Mouse (Mus musculus) heart, embryonic 13.5 days (tissue): ENCODE measurements around the gene Rasef. TPM values are rescaled to one million over a fixed set of nuclear protein-coding genes. Genes with fewer than 3 reads are reported as not detected.

Source experiments
- ATAC-seq: fragments of 200-750 bp; cut with Nextera tagmentation; 2 replicates; pipeline ENCODE4 v1.8.0; 2017; ENCODE audit warnings: moderate TSS enrichment; ENCODE audit not compliant: insufficient number of reproducible peaks, low FRiP score, low TSS enrichment; ENCODE audit errors: extremely low read depth
- H3K27ac ChIP-seq: fragments of 300-500 bp; sonication (generic); replicated peaks from 2 replicates; pipeline ENCODE4 v1.5.1; 2015; ENCODE audit warnings: moderate library complexity, mild to moderate bottlenecking, inconsistent platforms
- H3K27me3 ChIP-seq: fragments of 300-500 bp; sonication (generic); replicated peaks from 2 replicates; pipeline ENCODE4 v1.6.1; 2015; ENCODE audit warnings: mild to moderate bottlenecking, inconsistent platforms
- H3K36me3 ChIP-seq: fragments of 300-500 bp; sonication (generic); 2 replicates; pipeline ENCODE4 v1.6.1; 2015; ENCODE audit warnings: mild to moderate bottlenecking, inconsistent platforms
- H3K4me1 ChIP-seq: fragments of 300-500 bp; sonication (generic); 2 replicates; pipeline ENCODE4 v1.6.1; 2015; ENCODE audit warnings: inconsistent platforms
- H3K4me2 ChIP-seq: fragments of 300-500 bp; sonication (generic); 2 replicates; pipeline ENCODE4 v1.6.1; 2015; ENCODE audit warnings: inconsistent platforms, mild to moderate bottlenecking, moderate library complexity
- H3K4me3 ChIP-seq: fragments of 300-500 bp; sonication (generic); 2 replicates; pipeline ENCODE4 v1.5.1; 2015; ENCODE audit warnings: moderate library complexity, mild to moderate bottlenecking, inconsistent platforms
- H3K9ac ChIP-seq: fragments of 300-500 bp; sonication (generic); 2 replicates; pipeline ENCODE4 v1.6.1; 2015; ENCODE audit warnings: inconsistent platforms, mild to moderate bottlenecking, moderate library complexity
- H3K9me3 ChIP-seq: fragments of 300-500 bp; sonication (generic); 2 replicates; pipeline ENCODE4 v1.6.1; 2016; ENCODE audit warnings: inconsistent platforms
- WGBS: fragments of 180-500 bp; shearing (Covaris S2); methylation state at CpG from one replicate; pipeline ENCODE4 v1.1.7; 2015; ENCODE audit warnings: mixed read lengths; 5-methylcytosine and 5-hydroxymethylcytosine counted together
- polyA plus RNA-seq: library from polyadenylated mRNA; unstranded; fragments of >200 nt; fragmentation: Nextera tagmentation; extraction: Ambion mirVana; gene quantifications from 2 replicates; pipeline ENCODE4 v1.2.1, GENCODE M21; 2015

Gene Rasef
- 0.48 and 0.50 TPM in 2 replicates for polyA plus RNA-seq

DNA sequence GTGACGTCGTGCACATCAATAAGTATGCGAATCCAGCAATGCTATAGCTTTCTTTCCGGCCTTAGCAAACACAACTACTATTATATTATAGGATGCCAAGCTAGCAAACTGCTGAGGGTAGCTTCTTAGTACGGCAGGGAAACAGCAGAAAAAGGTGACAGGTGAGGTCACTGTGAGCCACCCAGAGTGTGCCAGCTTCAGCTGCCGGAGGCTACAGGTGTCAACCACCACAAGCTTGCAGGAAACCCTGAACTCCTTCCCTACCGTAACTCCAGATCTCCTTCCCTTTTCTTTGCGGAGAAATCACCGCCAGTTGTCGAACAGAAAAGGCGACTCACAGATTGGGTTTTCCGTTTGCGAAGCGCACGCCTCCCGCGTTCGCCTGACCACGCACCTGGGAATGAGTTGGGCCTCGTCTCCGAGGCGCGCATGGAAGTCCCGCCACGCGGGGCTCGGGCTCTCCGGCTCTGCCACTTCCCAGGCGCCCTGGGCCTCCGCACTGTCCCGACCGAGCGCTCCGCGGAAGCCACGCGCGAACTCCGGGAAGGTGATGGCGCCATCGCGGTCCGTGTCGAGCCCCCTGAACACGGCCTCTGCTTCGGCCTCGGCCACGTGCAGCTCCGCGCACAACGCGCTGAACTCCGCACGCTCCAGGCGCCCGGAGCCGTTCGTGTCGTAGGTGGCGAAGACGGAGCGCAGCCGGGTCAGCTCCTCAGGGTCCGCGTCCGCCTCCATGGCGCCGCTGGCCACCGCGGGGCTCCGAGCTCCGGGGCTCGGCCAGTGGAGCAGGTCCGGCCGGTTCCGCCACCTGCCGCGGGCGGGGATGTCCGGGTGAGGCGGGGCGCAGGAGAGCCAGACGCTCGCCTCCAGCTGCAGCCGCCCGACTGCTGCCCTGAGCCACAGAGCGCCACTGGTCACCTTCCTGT, at the start of gene Rasef:
TSS of gene Rasef (minus strand) at position 735 of the 926 bp plus-strand sequence.
- no peaks in the 10 kb centered on the region for H3K36me3 ChIP-seq
- peaks cover 13% of the 10 kb centered on the region; the same call in 1 of the 2 replicates for H3K4me1 ChIP-seq
- H3K4me2 ChIP-seq = peak within 1 kb of the TSS; percentile 97
- H3K27ac ChIP-seq = no peak within 1 kb of the TSS
- H3K27me3 ChIP-seq = peaks cover 37% of the 10 kb centered on the region
- ATAC-seq = peak; percentile 67
- WGBS = 5% methylated on average over 87 of the region's 87 CpGs
- H3K4me3 ChIP-seq = peak within 1 kb of the TSS; percentile 65
- H3K9me3 ChIP-seq = no peaks in the 10 kb centered on the region
- peak within 1 kb of the TSS; percentile 75 for H3K9ac ChIP-seq

DNA sequence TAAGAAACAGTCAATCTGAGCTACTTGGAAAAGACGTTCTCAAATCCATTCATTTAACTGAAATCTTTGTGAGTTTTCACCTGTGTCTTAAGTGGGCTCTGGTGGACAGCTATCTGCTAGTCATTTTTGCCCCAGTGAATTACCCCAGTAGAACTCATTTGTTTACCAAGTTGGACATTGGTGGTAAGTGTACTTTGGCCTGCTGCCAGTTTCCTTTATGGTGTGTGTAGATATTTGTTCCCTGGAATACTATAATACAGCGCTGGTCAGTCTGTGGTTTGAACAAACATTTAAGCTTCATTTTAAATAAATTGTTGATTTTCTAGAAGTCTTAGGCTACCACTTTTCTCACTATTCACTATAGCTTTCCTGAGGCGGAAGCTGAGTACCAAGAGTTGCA, 35.8 kb upstream of the Rasef start:
- Histone ChIP-seq H3K27ac (no peak overlapping the region), H3K9ac (no peak overlapping the region), H3K9me3 (0 out of 2 replicates have a peak, but pooled peaks cover 2% of the 10 kb centered on the region), H3K4me3 (no peak overlapping the region), H3K4me2 (no peak overlapping the region), H3K36me3 (no peaks in the 10 kb centered on the region), H3K27me3 (no peaks in the 10 kb centered on the region), H3K4me1 (no peaks in the 10 kb centered on the region)
- 74% methylated on average over 3 of the region's 3 CpGs for WGBS
- ATAC-seq = no peak

- H3K27me3 ChIP-seq = peaks cover 37% of the 10 kb centered on the region
- H3K9ac ChIP-seq = peak overlapping the region; percentile 75
- peaks cover 13% of the 10 kb centered on the region; the same call in 1 of the 2 replicates for H3K4me1 ChIP-seq
- peak overlapping the region; percentile 65 for H3K4me3 ChIP-seq
- no peaks in the 10 kb centered on the region for H3K9me3 ChIP-seq
- ATAC-seq = no peak
- H3K36me3 ChIP-seq = no peaks in the 10 kb centered on the region
- WGBS = 14% methylated on average over 3 of the region's 3 CpGs
- H3K4me2 ChIP-seq = peak overlapping the region; percentile 97
- no peak overlapping the region for H3K27ac ChIP-seq
These were observed 369 bp upstream of the Rasef start for GRCm38 (mm10) chr4:73791186-73791540.

- 45% methylated on average over 6 of the region's 6 CpGs for WGBS
- no peak for ATAC-seq
- Histone ChIP-seq H3K27me3 (peaks cover 37% of the 10 kb centered on the region), H3K9ac (no peak overlapping the region), H3K4me1 (peaks cover 13% of the 10 kb centered on the region; the same call in 1 of the 2 replicates), H3K27ac (no peak overlapping the region), H3K4me3 (no peak overlapping the region), H3K4me2 (no peak overlapping the region; the same call in 1 of the 2 replicates), H3K9me3 (no peaks in the 10 kb centered on the region), H3K36me3 (no peaks in the 10 kb centered on the region)
These were observed 1.3 kb downstream of the Rasef start for GRCm38 (mm10) chr4:73789534-73789933.

DNA sequence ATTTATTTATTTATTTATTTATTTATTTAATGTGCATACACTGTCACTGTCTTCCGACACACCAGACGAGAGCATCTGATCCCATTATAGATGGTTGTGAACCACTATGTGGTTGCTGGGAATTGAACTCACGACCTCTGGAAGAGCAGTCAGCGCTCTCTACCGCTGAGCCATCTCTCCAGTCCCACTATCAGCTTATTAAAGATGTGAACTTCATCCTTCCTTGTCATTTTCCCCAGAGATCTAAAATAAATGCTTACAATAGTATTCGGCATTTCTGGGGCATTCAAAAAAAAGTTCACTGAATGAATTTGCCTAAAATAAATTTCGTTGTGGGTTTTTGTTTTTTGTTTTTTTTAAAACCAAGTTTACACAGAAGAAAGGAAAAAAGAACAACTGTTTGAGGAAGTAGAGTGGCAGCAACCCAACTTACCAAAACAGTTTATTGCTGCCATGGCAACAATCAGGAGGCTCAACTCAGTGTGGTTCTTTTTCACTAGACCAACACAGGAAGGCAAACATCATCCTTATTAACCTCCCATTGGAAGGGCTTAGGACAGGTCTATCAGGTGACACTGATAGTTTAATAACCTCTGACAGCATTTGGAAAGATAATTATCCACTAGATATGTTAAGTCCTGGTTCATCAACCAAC, 2.6 kb downstream of the Rasef start:
- no peak for ATAC-seq

GRCm38 (mm10) chr4:73784147-73784546, 6.6 kb downstream of the Rasef start:
- Histone ChIP-seq H3K27me3 (no peaks in the 10 kb centered on the region), H3K4me2 (no peak overlapping the region), H3K9me3 (no peaks in the 10 kb centered on the region), H3K9ac (no peak overlapping the region), H3K4me3 (no peak overlapping the region), H3K36me3 (no peaks in the 10 kb centered on the region), H3K4me1 (0 out of 2 replicates have a peak, but pooled peaks cover 2% of the 10 kb centered on the region), H3K27ac (no peak overlapping the region)
- 32% methylated on average over 1 of the region's 1 CpGs for WGBS
- no peak for ATAC-seq

More for the DNA sequence above, 2.6 kb downstream of the Rasef start:
- H3K36me3 ChIP-seq = no peaks in the 10 kb centered on the region
- no peak overlapping the region for H3K27ac ChIP-seq
- H3K4me1 ChIP-seq = peaks cover 13% of the 10 kb centered on the region; the same call in 1 of the 2 replicates
- no peak overlapping the region for H3K9ac ChIP-seq
- 69% methylated on average over 7 of the region's 7 CpGs for WGBS
- H3K4me2 ChIP-seq = no peak overlapping the region
- peaks cover 35% of the 10 kb centered on the region for H3K27me3 ChIP-seq
- H3K9me3 ChIP-seq = no peaks in the 10 kb centered on the region
- H3K4me3 ChIP-seq = no peak overlapping the region

DNA sequence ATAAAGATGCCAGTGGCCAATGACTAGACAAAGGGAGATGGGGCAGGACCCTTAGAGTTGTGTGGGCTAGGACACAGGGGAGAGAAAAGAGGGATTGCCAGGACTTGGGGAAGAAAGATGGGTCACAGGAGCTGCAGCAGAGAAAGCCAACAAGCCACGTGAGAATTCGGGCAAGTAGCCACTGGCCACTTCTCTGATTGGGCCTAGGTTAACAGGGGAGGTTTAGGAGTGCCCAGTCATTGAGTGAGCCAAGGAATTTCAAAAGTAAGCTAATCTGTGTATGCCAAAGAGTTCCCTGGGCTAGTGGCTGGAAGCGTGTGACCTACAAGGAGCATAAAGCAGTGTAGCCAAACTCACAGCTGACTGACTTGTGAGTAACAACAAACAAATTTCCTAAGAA, 9.7 kb downstream of the Rasef start:
- no peak overlapping the region for H3K4me2 ChIP-seq
- H3K9me3 ChIP-seq = no peaks in the 10 kb centered on the region
- H3K27me3 ChIP-seq = no peaks in the 10 kb centered on the region
- WGBS = 70% methylated on average over 3 of the region's 3 CpGs
- no peak overlapping the region for H3K4me3 ChIP-seq
- H3K4me1 ChIP-seq = no peaks in the 10 kb centered on the region
- no peak overlapping the region for H3K27ac ChIP-seq
- H3K36me3 ChIP-seq = no peaks in the 10 kb centered on the region
- no peak for ATAC-seq
- no peak overlapping the region for H3K9ac ChIP-seq

DNA sequence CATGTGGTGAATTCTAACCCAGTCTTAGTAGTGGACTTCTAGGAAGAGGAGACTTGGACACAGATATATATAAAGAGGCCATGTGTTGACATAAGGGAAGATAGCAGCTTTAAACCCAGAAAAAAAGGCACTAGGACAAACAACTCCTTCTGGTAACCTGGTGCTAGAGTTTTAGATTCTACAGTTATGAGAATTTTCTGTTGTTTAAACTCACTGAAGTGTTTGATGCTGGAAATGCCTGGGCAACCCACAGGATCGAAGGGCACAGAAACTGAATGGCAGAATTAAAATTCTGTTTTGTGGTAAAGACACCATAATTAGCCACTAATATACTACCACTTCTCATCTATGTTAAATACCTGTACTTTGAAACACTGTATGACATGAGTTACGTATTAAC, 15.5 kb downstream of the Rasef start:
- H3K36me3 ChIP-seq = no peaks in the 10 kb centered on the region
- H3K27ac ChIP-seq = no peak overlapping the region
- H3K27me3 ChIP-seq = no peaks in the 10 kb centered on the region
- no peaks in the 10 kb centered on the region for H3K9me3 ChIP-seq
- no peak overlapping the region for H3K9ac ChIP-seq
- H3K4me2 ChIP-seq = no peak overlapping the region
- no peak overlapping the region for H3K4me3 ChIP-seq
- WGBS = 84% methylated on average over 2 of the region's 2 CpGs
- no peak for ATAC-seq
- 0 out of 2 replicates have a peak, but pooled peaks cover 5% of the 10 kb centered on the region for H3K4me1 ChIP-seq

DNA sequence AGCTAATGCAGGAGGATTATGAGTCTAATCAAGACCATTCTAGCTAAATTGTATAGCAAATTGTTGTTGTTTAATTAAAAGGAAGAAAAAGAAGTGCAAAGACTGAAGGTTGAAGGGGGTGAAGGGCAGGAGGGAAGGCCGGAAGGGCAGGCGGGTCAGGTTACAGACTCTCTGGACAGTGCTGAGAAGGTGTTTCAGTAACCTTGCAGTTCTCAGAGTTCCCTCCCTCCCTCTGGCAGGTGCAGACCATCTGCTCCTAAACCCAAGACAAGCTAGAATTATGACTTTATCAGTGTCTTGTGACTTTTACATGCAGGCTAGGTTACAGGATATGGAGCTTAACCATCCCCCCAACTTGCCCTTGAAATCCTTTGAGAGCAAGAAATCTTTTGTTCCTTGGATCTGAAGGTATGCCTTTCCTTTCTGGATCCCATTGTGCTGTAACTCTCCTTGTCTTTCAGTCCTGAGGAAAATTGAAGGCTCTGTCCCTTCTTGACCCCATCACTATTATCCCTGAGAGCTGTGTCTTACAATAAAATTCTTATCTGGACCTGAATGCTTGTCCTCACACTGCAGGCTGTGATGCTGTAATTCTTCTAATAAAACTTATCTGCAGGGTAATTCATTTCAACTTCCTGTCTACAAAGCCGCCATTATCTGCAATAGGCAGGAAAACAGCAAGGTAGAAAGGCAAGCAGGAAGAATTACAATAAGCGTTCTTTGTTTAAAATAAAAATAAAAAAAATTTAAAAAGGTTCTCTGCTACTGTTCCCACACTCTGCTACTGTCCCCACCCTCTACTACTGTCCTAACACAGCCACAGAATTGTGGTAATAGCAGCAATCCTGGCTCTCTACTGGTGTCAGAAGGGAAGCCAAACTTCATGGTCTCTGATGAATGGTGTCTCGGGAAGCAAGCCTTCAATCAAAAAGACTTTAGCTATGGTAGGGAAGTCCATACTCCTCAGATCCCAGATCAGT, 16.7 kb downstream of the Rasef start:
- WGBS = 57% methylated on average over 5 of the region's 5 CpGs
- Histone ChIP-seq H3K9me3 (no peaks in the 10 kb centered on the region), H3K27ac (no peak overlapping the region), H3K9ac (no peak overlapping the region), H3K4me2 (no peak overlapping the region), H3K36me3 (no peaks in the 10 kb centered on the region), H3K4me3 (no peak overlapping the region), H3K27me3 (no peaks in the 10 kb centered on the region), H3K4me1 (0 out of 2 replicates have a peak, but pooled peaks cover 5% of the 10 kb centered on the region)
- ATAC-seq = no peak

GRCm38 (mm10) chr4:73772028-73772427, 18.8 kb downstream of the Rasef start:
- H3K4me1 ChIP-seq = 0 out of 2 replicates have a peak, but pooled peaks cover 5% of the 10 kb centered on the region
- ATAC-seq = no peak

More at GRCm38 (mm10) chr4:73772028-73772427, 18.8 kb downstream of the Rasef start:
- Histone ChIP-seq H3K27ac (no peak overlapping the region), H3K27me3 (no peaks in the 10 kb centered on the region), H3K9ac (no peak overlapping the region), H3K4me3 (no peak overlapping the region), H3K36me3 (no peaks in the 10 kb centered on the region), H3K9me3 (no peaks in the 10 kb centered on the region), H3K4me2 (no peak overlapping the region)
